Mouse (Mus musculus): ENCODE measurements at regions not wholly inside any gene's neighbourhood (a gene's known extent, or its start where the extent isn't known, plus 50 kb on each side); places are given as distances from the start of the nearest gene placed in this dataset.

DNA sequence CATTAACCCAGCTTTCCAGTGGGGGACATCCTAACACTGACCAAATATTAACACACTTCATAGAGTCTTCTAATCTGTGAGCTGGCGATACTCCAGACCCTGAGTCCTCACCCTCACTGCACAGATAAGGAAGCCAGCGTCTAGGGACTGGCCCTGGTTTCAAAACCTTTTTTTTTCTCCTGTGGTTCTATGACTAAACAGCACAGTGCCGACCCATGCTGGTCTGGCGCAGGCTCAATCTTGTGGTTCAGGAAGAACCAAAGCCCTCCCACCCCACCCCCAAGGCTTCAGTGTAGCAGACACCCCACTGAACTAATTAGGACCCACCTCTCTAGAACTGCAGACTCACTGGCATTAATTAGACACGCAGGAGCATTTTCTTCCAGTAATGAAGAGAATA lies 81.4 kb upstream of the Ubl3 start:
- WGBS = 54% methylated on average over 5 of the region's 5 CpGs
- no peak overlapping the region for H3K4me2 ChIP-seq
- no peaks in the 10 kb centered on the region for H3K9me3 ChIP-seq
- H3K36me3 ChIP-seq (replicated peaks) = no peaks in the 10 kb centered on the region
- 0 out of 2 replicates have a peak, but pooled peaks have one; percentile 50 for ATAC-seq (replicated peaks)
- H3K4me3 ChIP-seq = no peak overlapping the region
- no peak overlapping the region for H3K9ac ChIP-seq
- no peaks in the 10 kb centered on the region for H3K27me3 ChIP-seq (replicated peaks)
- H3K4me1 ChIP-seq = no peaks in the 10 kb centered on the region
- no peak overlapping the region for H3K27ac ChIP-seq

DNA sequence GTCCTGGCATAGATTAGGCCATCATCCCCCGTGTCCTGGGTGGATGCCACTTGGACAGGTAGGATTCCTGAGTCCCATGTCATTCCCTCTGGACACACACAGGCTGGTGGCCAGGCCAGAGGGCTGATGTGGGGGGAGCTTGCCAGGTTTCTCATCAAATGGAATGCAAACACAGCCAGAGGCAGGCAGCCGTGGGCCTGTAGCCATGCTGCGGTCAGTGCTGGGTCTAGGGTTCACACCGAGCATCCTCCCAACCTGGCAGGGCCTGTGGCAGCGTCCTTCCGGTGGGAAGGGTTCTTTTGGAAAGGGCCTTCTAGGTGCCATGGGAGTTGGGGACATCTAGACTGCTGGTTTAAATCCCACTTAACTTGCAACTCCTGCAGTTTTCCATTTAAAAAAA lies 80.7 kb upstream of the Ubl3 start:
- Histone ChIP-seq H3K4me3 (no peak overlapping the region), H3K9ac (no peak overlapping the region), H3K4me1 (no peaks in the 10 kb centered on the region), H3K27me3 (replicated peaks) (no peaks in the 10 kb centered on the region), H3K9me3 (no peaks in the 10 kb centered on the region), H3K4me2 (no peak overlapping the region), H3K27ac (no peak overlapping the region), H3K36me3 (replicated peaks) (no peaks in the 10 kb centered on the region)
- no peak for ATAC-seq (replicated peaks)
- 90% methylated on average over 6 of the region's 6 CpGs for WGBS

DNA sequence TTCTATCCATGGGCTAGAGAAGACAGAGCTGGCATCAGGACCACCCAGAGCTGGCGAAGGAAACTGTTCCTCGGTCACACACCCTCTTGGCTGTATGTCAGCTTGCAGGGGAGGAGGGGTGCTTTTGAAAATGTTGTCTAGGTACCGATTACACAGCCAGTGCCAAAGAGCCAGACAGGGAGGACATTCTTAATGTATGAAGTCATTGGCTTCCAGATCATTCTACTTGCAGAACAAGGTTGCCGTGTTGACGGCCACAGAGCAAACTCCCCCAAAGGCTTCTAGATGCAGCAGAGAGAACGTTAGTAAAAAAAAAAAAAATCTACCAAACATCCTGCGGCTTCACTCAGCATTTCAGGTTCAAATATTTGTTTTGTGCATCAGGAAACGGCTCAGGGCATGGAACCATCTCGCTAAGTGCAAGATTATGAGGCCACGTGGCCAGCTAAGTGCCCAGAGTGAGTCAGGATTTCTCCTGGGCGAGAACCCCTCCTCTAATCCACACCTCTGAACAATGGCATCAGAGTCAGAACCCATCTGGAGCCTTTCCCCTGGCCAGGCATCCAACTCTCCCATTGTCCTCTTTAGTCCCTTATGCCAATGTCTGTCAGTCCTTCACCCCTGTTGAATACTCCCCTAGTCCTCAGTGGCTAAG lies 80.1 kb upstream of the Ubl3 start:
- no peak overlapping the region for H3K27ac ChIP-seq
- no peaks in the 10 kb centered on the region for H3K4me1 ChIP-seq
- H3K4me2 ChIP-seq = no peak overlapping the region
- H3K36me3 ChIP-seq (replicated peaks) = no peaks in the 10 kb centered on the region
- 60% methylated on average over 11 of the region's 11 CpGs for WGBS
- no peaks in the 10 kb centered on the region for H3K9me3 ChIP-seq
- no peak overlapping the region for H3K9ac ChIP-seq
- no peaks in the 10 kb centered on the region for H3K27me3 ChIP-seq (replicated peaks)
- ATAC-seq (replicated peaks) = no peak
- H3K4me3 ChIP-seq = no peak overlapping the region

DNA sequence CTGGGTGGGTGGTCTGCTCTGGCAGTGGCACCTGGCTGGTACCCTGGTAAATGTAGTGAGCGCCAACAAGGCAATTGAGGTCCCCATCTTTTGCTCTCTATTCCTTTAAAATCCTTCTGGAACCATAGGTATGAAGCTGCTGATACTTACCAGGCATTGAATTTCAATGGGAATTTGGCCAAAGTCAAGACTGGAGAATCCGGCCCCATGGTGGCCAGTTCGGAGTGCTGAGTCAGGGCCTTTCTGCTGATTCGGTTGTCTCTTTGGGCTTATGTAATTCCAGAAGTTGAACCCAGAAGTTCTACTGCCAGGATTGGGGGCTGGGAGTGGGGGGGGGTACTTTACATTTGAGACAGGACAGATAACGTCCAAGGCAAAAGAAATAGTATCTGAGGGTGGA lies 79.0 kb upstream of the Ubl3 start:
- no peak overlapping the region for H3K4me3 ChIP-seq
- H3K9me3 ChIP-seq = no peaks in the 10 kb centered on the region
- no peaks in the 10 kb centered on the region for H3K27me3 ChIP-seq (replicated peaks)
- H3K4me2 ChIP-seq = no peak overlapping the region
- H3K27ac ChIP-seq = no peak overlapping the region
- no peaks in the 10 kb centered on the region for H3K4me1 ChIP-seq
- no peaks in the 10 kb centered on the region for H3K36me3 ChIP-seq (replicated peaks)
- 91% methylated on average over 5 of the region's 5 CpGs for WGBS
- ATAC-seq (replicated peaks) = no peak
- H3K9ac ChIP-seq = no peak overlapping the region

DNA sequence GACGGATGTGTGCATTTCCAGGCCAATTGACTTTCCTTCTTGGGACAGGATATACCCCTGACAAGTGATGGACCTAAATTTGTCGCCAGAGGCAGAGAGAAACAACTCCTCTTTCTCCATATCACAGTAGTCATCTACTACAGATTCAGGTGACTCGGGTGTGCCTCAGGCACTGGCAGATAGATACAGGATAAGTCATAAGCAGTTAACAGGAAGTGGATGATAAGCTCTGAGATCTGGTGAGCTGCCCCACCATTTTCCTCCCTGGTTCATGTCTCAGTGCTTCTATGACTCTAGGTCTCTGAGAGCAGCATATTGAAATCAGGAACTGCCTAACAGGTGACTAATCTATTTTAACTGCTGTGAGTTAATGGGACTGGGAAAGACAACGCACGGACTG lies 73.4 kb upstream of the Ubl3 start:
- Histone ChIP-seq H3K9ac (no peak overlapping the region), H3K4me1 (peaks cover 16% of the 10 kb centered on the region), H3K4me3 (no peak overlapping the region), H3K4me2 (no peak overlapping the region), H3K27me3 (replicated peaks) (no peaks in the 10 kb centered on the region), H3K36me3 (replicated peaks) (no peaks in the 10 kb centered on the region), H3K9me3 (no peaks in the 10 kb centered on the region), H3K27ac (0 out of 2 replicates have a peak overlapping the region, but pooled peaks have one; percentile 70)
- ATAC-seq (replicated peaks) = no peak
- 96% methylated on average over 5 of the region's 5 CpGs for WGBS

DNA sequence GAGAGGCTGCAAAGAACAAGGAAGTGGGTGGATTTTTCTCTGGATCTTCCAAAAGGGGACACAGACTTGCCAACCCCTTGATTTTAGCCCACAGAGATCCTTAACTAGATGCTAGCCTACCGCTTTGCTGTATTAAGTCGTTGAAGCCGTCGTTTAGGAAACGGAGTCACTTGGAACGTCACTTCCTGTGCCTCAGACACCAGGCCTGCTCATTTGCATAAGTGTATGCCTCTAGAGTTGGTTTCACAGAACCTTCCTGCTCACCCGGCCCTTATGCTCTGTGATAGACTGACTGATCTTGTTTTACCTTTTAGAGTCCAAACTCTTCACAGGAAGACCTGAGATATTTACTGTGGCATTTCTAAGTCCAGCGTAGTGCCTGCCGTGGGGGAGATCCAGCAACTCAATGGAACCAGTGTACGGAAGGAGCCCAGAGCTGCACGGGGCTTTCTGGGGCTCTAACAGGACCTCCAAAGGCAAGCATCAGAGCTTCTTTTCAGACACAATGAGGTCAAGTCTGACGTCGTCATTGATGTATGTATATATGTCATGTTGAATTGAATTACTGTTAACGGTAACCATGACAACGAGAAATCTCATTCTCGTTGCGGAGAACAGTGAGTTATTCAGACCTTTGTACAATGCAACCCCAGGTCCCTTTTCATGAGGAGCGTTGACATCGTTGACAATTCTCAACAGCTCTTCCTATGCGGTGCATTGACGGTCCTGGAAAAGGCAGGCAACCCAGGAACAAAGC lies 72.2 kb upstream of the Ubl3 start:
- Histone ChIP-seq H3K4me1 (peaks cover 19% of the 10 kb centered on the region), H3K27ac (peak overlapping the region; percentile 70), H3K9me3 (no peaks in the 10 kb centered on the region), H3K27me3 (replicated peaks) (no peaks in the 10 kb centered on the region), H3K4me3 (no peak overlapping the region), H3K9ac (no peak overlapping the region), H3K4me2 (peak overlapping the region; percentile 8; the same call in 1 of the 2 replicates), H3K36me3 (replicated peaks) (no peaks in the 10 kb centered on the region)
- WGBS = 44% methylated on average over 21 of the region's 21 CpGs
- peak; percentile 71 for ATAC-seq (replicated peaks)

DNA sequence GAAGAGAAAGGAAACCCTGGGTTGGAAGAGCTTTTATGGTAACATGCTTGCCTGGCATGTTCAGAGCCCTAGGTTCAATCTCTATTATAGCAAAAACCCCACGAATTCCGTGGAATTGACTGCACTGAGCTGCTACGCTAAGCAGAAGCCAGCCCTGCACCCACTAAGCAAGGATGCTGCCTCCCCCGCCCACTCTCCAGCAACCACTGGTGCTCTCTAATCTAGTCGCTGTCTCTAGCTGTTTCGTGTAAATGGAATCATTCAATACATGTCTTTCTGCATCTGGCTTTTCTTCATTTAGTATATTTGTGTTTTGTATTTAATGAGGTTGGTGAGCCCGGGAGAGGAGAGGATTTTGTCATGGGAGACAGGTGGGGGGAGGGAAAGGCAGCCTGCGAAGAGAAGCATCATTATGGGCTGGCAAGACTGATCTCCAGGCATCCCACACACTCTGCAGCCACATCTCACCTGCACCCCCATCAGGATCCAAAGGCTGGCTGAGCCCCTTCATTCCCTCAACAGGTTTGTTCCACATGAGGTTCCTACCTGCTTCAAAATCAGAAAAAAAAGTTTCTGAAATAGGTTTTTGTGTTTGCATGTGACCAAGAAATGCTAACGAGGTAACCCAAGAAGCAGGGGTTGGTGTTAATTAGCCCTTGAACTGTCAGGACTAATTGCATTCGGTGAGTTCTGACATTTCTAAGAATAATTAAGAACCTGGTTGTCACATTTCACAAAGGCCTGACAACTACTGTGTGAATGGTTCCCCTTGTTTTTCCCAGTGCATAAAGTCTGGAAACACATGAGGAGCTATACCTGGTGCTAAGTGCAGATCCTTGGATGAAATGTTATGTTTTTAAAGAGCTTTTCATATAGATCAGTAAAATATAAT lies 68.6 kb upstream of the Ubl3 start:
- Histone ChIP-seq H3K9ac (no peak overlapping the region), H3K4me3 (no peak overlapping the region), H3K27ac (0 out of 2 replicates have a peak overlapping the region, but pooled peaks have one; percentile 34), H3K9me3 (no peaks in the 10 kb centered on the region), H3K4me2 (no peak overlapping the region), H3K36me3 (replicated peaks) (no peaks in the 10 kb centered on the region), H3K27me3 (replicated peaks) (no peaks in the 10 kb centered on the region), H3K4me1 (peaks cover 21% of the 10 kb centered on the region)
- no peak for ATAC-seq (replicated peaks)
- 40% methylated on average over 10 of the region's 10 CpGs for whole genome bisulfite sequencing

DNA sequence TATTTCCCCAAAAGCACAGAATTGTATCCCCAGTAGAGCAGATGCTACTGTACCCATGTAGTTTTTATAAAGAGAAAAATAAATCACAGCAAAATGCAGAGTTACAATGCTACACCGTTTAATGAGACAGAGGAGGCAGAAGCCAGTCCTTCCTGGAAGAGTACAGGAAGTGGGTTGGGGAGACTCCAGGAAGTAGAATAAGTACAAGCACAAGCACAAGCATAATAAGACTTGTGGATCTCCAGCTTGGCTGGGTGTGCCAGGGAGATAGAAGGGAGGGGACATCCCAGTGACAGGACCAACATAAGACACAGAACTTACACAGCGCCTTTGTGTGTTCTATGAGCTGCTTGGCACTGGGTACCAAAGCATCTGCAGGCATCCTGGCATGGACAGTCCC lies 67.3 kb upstream of the Ubl3 start:
- no peak for ATAC-seq (replicated peaks)
- Histone ChIP-seq H3K4me3 (no peak overlapping the region), H3K4me1 (peaks cover 17% of the 10 kb centered on the region), H3K27ac (no peak overlapping the region), H3K27me3 (replicated peaks) (no peaks in the 10 kb centered on the region), H3K36me3 (replicated peaks) (no peaks in the 10 kb centered on the region), H3K9me3 (no peaks in the 10 kb centered on the region), H3K4me2 (no peak overlapping the region), H3K9ac (no peak overlapping the region)
- 92% methylated on average over 2 of the region's 2 CpGs for WGBS

DNA sequence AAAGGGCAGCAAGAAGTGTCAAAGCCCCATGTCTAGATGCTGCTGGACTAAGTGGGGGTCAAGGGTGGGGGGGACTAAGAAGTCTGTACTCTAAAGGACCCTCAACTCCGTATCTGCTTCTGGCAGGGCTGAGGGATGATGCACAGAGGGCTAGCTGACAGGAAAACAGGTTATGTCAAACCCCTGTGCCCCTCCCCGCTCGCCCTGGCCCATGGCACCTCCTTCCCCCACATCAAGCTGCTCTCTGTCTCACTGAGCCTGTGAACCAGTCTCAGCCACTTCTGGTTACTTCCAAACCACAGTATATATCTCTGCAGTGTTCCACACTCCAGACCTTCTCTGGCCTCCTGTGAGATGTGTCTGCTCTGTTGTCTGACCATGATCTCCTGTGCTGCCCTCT lies 63.8 kb upstream of the Ubl3 start:
- Histone ChIP-seq H3K27me3 (replicated peaks) (no peaks in the 10 kb centered on the region), H3K9ac (no peak overlapping the region), H3K4me1 (peaks cover 12% of the 10 kb centered on the region), H3K36me3 (replicated peaks) (no peaks in the 10 kb centered on the region), H3K9me3 (no peaks in the 10 kb centered on the region), H3K27ac (peak overlapping the region; percentile 21; the same call in 1 of the 2 replicates), H3K4me3 (no peak overlapping the region), H3K4me2 (no peak overlapping the region)
- 76% methylated on average over 3 of the region's 3 CpGs for WGBS
- 0 out of 2 replicates have a peak, but pooled peaks have one; percentile 10 for ATAC-seq (replicated peaks)

DNA sequence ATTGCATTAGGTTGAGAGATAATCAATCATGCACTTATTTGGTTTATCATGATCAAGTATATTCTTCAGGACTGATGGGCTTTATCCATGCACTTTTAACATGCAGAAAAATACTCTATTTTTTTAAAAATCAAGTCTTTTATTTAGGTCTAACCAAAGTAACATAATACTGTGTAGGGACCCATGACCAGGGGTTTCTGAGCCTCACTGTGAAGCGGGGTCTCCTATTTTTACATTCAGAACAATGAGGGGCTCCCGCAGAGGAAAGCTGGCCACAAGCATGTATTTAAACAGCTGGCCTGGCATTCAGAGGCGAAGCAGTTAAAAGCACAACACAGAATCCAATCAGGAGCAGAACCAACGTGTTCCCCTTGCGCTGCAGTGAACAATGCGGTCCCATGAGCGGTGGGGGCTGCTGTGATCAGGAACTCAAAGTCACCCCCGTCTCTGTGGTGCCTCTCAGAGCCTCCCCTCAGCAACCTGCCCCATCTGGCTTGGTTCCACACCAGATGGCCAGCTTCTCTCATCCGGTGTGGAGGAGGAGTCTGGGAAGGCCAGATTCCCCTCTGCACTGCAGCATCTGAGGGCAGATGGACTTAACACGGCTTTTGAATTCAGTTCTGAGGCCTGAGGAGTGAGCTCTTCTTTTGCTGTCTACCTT lies 63.2 kb upstream of the Ubl3 start:
- Histone ChIP-seq H3K4me2 (no peak overlapping the region), H3K4me3 (no peak overlapping the region), H3K4me1 (peaks cover 8% of the 10 kb centered on the region), H3K9me3 (no peaks in the 10 kb centered on the region), H3K36me3 (replicated peaks) (no peaks in the 10 kb centered on the region), H3K27me3 (replicated peaks) (no peaks in the 10 kb centered on the region), H3K9ac (no peak overlapping the region), H3K27ac (peak overlapping the region; percentile 21)
- ATAC-seq (replicated peaks) = peak; percentile 69
- 25% methylated on average over 10 of the region's 10 CpGs for WGBS

DNA sequence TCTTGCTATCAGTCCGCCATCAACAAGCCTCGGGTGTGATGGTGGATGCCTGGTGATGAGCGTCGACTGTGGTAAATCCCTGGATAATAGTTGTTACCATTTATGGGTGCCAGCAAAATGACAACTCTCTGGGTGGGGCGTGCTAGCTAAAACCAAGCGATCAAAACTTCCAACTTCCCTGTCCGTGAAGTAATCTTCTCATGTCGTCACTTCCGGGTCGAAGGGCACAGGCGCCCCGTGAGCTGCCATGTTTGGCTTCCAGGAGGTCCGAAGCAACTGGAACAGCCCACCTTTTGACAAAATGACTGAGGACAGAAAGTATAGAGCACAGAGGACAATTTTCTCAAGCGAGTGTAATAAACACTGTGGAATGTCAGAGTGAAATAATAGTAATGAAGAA lies 62.5 kb upstream of the Ubl3 start:
- Histone ChIP-seq H3K9me3 (no peaks in the 10 kb centered on the region), H3K9ac (no peak overlapping the region), H3K27ac (no peak overlapping the region), H3K4me2 (no peak overlapping the region), H3K27me3 (replicated peaks) (no peaks in the 10 kb centered on the region), H3K36me3 (replicated peaks) (no peaks in the 10 kb centered on the region), H3K4me1 (peaks cover 7% of the 10 kb centered on the region), H3K4me3 (no peak overlapping the region)
- ATAC-seq (replicated peaks) = no peak
- 95% methylated on average over 14 of the region's 14 CpGs for WGBS

DNA sequence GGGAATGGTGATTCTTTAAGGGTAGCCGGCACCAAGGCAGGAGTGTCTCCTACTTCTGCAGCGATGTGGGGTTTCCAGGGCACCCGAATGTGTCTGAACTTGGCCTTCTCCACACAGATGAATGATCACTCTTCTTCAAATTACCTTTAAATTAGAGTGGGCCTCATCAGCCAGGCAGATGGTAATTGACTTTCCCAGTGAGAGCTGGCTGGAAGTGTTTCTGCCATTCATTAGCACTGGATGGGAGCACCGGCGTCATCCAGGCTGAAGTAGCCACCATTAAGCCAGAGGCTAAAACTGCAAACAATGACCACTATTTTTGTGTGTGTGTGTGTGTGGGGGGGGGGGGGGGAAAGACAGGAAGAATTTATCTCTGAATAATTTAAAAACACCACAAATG lies 58.7 kb upstream of the Ubl3 start:
- H3K4me3 ChIP-seq = no peak overlapping the region
- H3K27ac ChIP-seq = no peak overlapping the region
- H3K9me3 ChIP-seq = no peaks in the 10 kb centered on the region
- H3K27me3 ChIP-seq (replicated peaks) = no peaks in the 10 kb centered on the region
- peaks cover 18% of the 10 kb centered on the region for H3K4me1 ChIP-seq
- ATAC-seq (replicated peaks) = no peak
- WGBS = 54% methylated on average over 5 of the region's 5 CpGs
- H3K4me2 ChIP-seq = no peak overlapping the region
- H3K36me3 ChIP-seq (replicated peaks) = no peaks in the 10 kb centered on the region
- H3K9ac ChIP-seq = no peak overlapping the region
